Mouse (Mus musculus) ES-E14 (cell line): ENCODE measurements around the gene Tbxas1.

Experiments
- CHD2 ChIP-seq: IDR thresholded peaks from 2 replicates; pipeline ENCODE4 v1.6.1; 2014; ENCODE audit warnings: mild to moderate bottlenecking, low read depth, low read length, inconsistent platforms
- HCFC1 ChIP-seq: IDR thresholded peaks from 2 replicates; pipeline ENCODE4 v1.6.1; 2012; ENCODE audit warnings: low read length, inconsistent platforms, borderline replicate concordance; ENCODE audit not compliant: insufficient read depth
- MAFK ChIP-seq: IDR thresholded peaks from 2 replicates; pipeline ENCODE4 v1.6.1; 2014; ENCODE audit warnings: mild to moderate bottlenecking, low read depth, low read length, inconsistent platforms; ENCODE audit not compliant: insufficient read depth
- ZC3H11A ChIP-seq: IDR thresholded peaks from 2 replicates; pipeline ENCODE4 v1.6.1; 2012; ENCODE audit warnings: low read depth, mild to moderate bottlenecking, inconsistent platforms, low read length, borderline replicate concordance
- ZNF384 ChIP-seq: IDR thresholded peaks from 2 replicates; pipeline ENCODE4 v1.6.1; 2012; ENCODE audit warnings: low read depth, low read length, inconsistent platforms

- no peak for TF ChIP-seq HCFC1
- TF ChIP-seq ZC3H11A = no peak
- TF ChIP-seq ZNF384 = no peak
- TF ChIP-seq CHD2 = no peak; the same call in 1 of the 2 replicates
- no peak for TF ChIP-seq MAFK
Observed at GRCm38 (mm10) chr6:39131480-39131879, 256.3 kb downstream of the Tbxas1 start.
